Mouse (Mus musculus): ENCODE measurements around the gene Tnfaip8l1. TPM values are rescaled to one million over a fixed set of nuclear protein-coding genes. Genes with fewer than 3 reads are reported as not detected.

The Tnfaip8l1 gene
- polyA plus RNA-seq (2015; fragmentation: Illumina TruSeq; extraction: RNeasy Lipid Tissue Mini Kit (QIAGEN cat#74804); ENCODE audit: low read depth, low replicate concordance): 9.1 TPM

GRCm38 (mm10) chr17:56162231-56162774 is at the start of gene Tnfaip8l1:
Gene Tnfaip8l1, plus strand, starts transcription at chr17:56162477.

GRCm38 (mm10) chr17:56117251-56117710 is 45.0 kb upstream of the Tnfaip8l1 start, which contains the start of gene Plin5:
Gene Plin5, minus strand, starts transcription at chr17:56117596.

GRCm38 (mm10) chr17:56121826-56122225 is 40.5 kb upstream of the Tnfaip8l1 start, which contains the start of gene Lrg1:
Gene Lrg1, minus strand, starts transcription at chr17:56122001.

GRCm38 (mm10) chr17:56139858-56140595 is 22.2 kb upstream of the Tnfaip8l1 start, which contains the start of gene Sema6b:
Gene Sema6b, minus strand, starts transcription at chr17:56140343.

GRCm38 (mm10) chr17:56183658-56184103 is 21.4 kb downstream of the Tnfaip8l1 start, which contains the start of gene Mydgf:
Gene Mydgf, minus strand, starts transcription at chr17:56183920.

GRCm38 (mm10) chr17:56218377-56219191 is 56.3 kb downstream of the Tnfaip8l1 start, which contains the start of gene Dpp9:
Gene Dpp9, minus strand, starts transcription at chr17:56218905.

Other genes with a start within 250 kb of the Tnfaip8l1 start
- gene Zfp119b, start 213.0 kb upstream of the Tnfaip8l1 start, polyA plus RNA-seq (2015; fragmentation: Illumina TruSeq; extraction: RNeasy Lipid Tissue Mini Kit (QIAGEN cat#74804); ENCODE audit: low read depth, low replicate concordance): 4.3 TPM
- gene Ebi3, start 209.8 kb upstream of the Tnfaip8l1 start, polyA plus RNA-seq (2015; fragmentation: Illumina TruSeq; extraction: RNeasy Lipid Tissue Mini Kit (QIAGEN cat#74804); ENCODE audit: low read depth, low replicate concordance): 1.5 TPM
- gene Yju2, start 203.4 kb upstream of the Tnfaip8l1 start, polyA plus RNA-seq (2015; fragmentation: Illumina TruSeq; extraction: RNeasy Lipid Tissue Mini Kit (QIAGEN cat#74804); ENCODE audit: low read depth, low replicate concordance): 10.5 TPM
- gene Shd, start 192.0 kb upstream of the Tnfaip8l1 start, polyA plus RNA-seq (2015; fragmentation: Illumina TruSeq; extraction: RNeasy Lipid Tissue Mini Kit (QIAGEN cat#74804); ENCODE audit: low read depth, low replicate concordance): 42.9 TPM
- 54.4 TPM for gene Fsd1, start 176.0 kb upstream of the Tnfaip8l1 start, polyA plus RNA-seq (2015; fragmentation: Illumina TruSeq; extraction: RNeasy Lipid Tissue Mini Kit (QIAGEN cat#74804); ENCODE audit: low read depth, low replicate concordance)
- 2.6 TPM for gene Stap2, start 156.9 kb upstream of the Tnfaip8l1 start, polyA plus RNA-seq (2015; fragmentation: Illumina TruSeq; extraction: RNeasy Lipid Tissue Mini Kit (QIAGEN cat#74804); ENCODE audit: low read depth, low replicate concordance)
- 93.4 TPM for gene Mpnd, start 156.8 kb upstream of the Tnfaip8l1 start, polyA plus RNA-seq (2015; fragmentation: Illumina TruSeq; extraction: RNeasy Lipid Tissue Mini Kit (QIAGEN cat#74804); ENCODE audit: low read depth, low replicate concordance)
- 40.3 TPM for gene Sh3gl1, start 125.8 kb upstream of the Tnfaip8l1 start, polyA plus RNA-seq (2015; fragmentation: Illumina TruSeq; extraction: RNeasy Lipid Tissue Mini Kit (QIAGEN cat#74804); ENCODE audit: low read depth, low replicate concordance)
- 2.4 TPM for gene Chaf1a, start 122.0 kb upstream of the Tnfaip8l1 start, polyA plus RNA-seq (2015; fragmentation: Illumina TruSeq; extraction: RNeasy Lipid Tissue Mini Kit (QIAGEN cat#74804); ENCODE audit: low read depth, low replicate concordance)
- gene Ubxn6, start 87.4 kb upstream of the Tnfaip8l1 start, polyA plus RNA-seq (2015; fragmentation: Illumina TruSeq; extraction: RNeasy Lipid Tissue Mini Kit (QIAGEN cat#74804); ENCODE audit: low read depth, low replicate concordance): 105 TPM
- 82.6 TPM for gene Hdgfl2, start 82.8 kb upstream of the Tnfaip8l1 start, polyA plus RNA-seq (2015; fragmentation: Illumina TruSeq; extraction: RNeasy Lipid Tissue Mini Kit (QIAGEN cat#74804); ENCODE audit: low read depth, low replicate concordance)
- 1.1 TPM for gene Plin4, start 52.7 kb upstream of the Tnfaip8l1 start, polyA plus RNA-seq (2015; fragmentation: Illumina TruSeq; extraction: RNeasy Lipid Tissue Mini Kit (QIAGEN cat#74804); ENCODE audit: low read depth, low replicate concordance)
- gene Plin5, start 44.9 kb upstream of the Tnfaip8l1 start, polyA plus RNA-seq (2015; fragmentation: Illumina TruSeq; extraction: RNeasy Lipid Tissue Mini Kit (QIAGEN cat#74804); ENCODE audit: low read depth, low replicate concordance): 0.67 TPM
- 2.5 TPM for gene Lrg1, start 40.5 kb upstream of the Tnfaip8l1 start, polyA plus RNA-seq (2015; fragmentation: Illumina TruSeq; extraction: RNeasy Lipid Tissue Mini Kit (QIAGEN cat#74804); ENCODE audit: low read depth, low replicate concordance)
- gene Sema6b, start 22.1 kb upstream of the Tnfaip8l1 start, polyA plus RNA-seq (2015; fragmentation: Illumina TruSeq; extraction: RNeasy Lipid Tissue Mini Kit (QIAGEN cat#74804); ENCODE audit: low read depth, low replicate concordance): 52.6 TPM
- gene Mydgf, start 21.4 kb downstream of the Tnfaip8l1 start, polyA plus RNA-seq (2015; fragmentation: Illumina TruSeq; extraction: RNeasy Lipid Tissue Mini Kit (QIAGEN cat#74804); ENCODE audit: low read depth, low replicate concordance): 53.9 TPM
- 44.0 TPM for gene Dpp9, start 56.4 kb downstream of the Tnfaip8l1 start, polyA plus RNA-seq (2015; fragmentation: Illumina TruSeq; extraction: RNeasy Lipid Tissue Mini Kit (QIAGEN cat#74804); ENCODE audit: low read depth, low replicate concordance)
- gene Fem1a, start 94.3 kb downstream of the Tnfaip8l1 start, polyA plus RNA-seq (2015; fragmentation: Illumina TruSeq; extraction: RNeasy Lipid Tissue Mini Kit (QIAGEN cat#74804); ENCODE audit: low read depth, low replicate concordance): 19.5 TPM
- 4.0 TPM for gene Ticam1, start 114.3 kb downstream of the Tnfaip8l1 start, polyA plus RNA-seq (2015; fragmentation: Illumina TruSeq; extraction: RNeasy Lipid Tissue Mini Kit (QIAGEN cat#74804); ENCODE audit: low read depth, low replicate concordance)
- 16.0 TPM for gene Plin3, start 130.4 kb downstream of the Tnfaip8l1 start, polyA plus RNA-seq (2015; fragmentation: Illumina TruSeq; extraction: RNeasy Lipid Tissue Mini Kit (QIAGEN cat#74804); ENCODE audit: low read depth, low replicate concordance)
- gene Arrdc5, start 137.8 kb downstream of the Tnfaip8l1 start, polyA plus RNA-seq (2015; fragmentation: Illumina TruSeq; extraction: RNeasy Lipid Tissue Mini Kit (QIAGEN cat#74804); ENCODE audit: low read depth, low replicate concordance): not detected
- 1.2 TPM for gene Uhrf1, start 140.8 kb downstream of the Tnfaip8l1 start, polyA plus RNA-seq (2015; fragmentation: Illumina TruSeq; extraction: RNeasy Lipid Tissue Mini Kit (QIAGEN cat#74804); ENCODE audit: low read depth, low replicate concordance)
- 39.1 TPM for gene Kdm4b, start 163.6 kb downstream of the Tnfaip8l1 start, polyA plus RNA-seq (2015; fragmentation: Illumina TruSeq; extraction: RNeasy Lipid Tissue Mini Kit (QIAGEN cat#74804); ENCODE audit: low read depth, low replicate concordance)

Measured in brain, adult 10 weeks (tissue).